ENCODE assay signal across 28 mouse cellular contexts in the genomic region with DNA sequence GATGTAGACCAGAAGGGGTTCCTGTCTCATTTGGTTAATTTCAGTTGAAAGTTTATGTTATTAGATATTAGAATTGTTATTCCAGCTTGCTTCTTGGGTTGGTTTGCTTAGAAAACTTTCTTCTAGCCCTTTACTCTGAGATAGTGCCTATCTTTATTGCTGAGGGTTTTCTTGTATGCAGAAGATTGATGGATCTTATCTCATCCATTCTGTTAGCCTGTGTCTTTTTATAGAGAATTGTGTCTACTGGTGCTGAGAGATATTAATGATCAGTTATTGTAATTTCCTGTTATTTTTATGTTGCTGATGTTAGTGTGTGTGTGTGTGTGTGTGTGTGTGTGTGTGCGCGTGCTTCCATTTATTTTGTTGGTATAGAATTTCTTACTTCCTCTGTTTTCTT. TPM values are rescaled to one million over a fixed set of nuclear protein-coding genes. Genes with fewer than 3 reads are reported as not detected.
DNase-seq lines count a peak whose midpoint lies in the region; ATAC-seq and TF ChIP-seq lines count a peak whose summit lies in the region.
"Had no signal": no experiment of that assay in that cellular context is flagged by ENCODE, and none has a peak within 500 bp of the region (broad histone marks: within the 10 kb centered on the region; RNA-seq: fewer than 3 reads in every experiment).

No protein-coding gene starts in this region.

- H3K4me2 ChIP-seq in heart, embryonic 11.5 days = no peak overlapping the region

- H3K9me3 ChIP-seq in G1E (replicated peaks) (peaks cover 7% of the 10 kb centered on the region), MEL (replicated peaks; ENCODE audit: insufficient read depth, low read length) (no peaks in the 10 kb centered on the region)
- H3K9me3 ChIP-seq in heart, embryonic 11.5 days (replicated peaks; ENCODE audit: control insufficient read depth, low read length) = no peaks in the 10 kb centered on the region

- H3K36me3 ChIP-seq in G1E (replicated peaks) = no peaks in the 10 kb centered on the region
- H3K36me3 ChIP-seq in MEL (ENCODE audit: control insufficient read depth in 1 of 2, insufficient read depth in 2 of 2, low read length in 2 of 2) = no peaks in the 10 kb centered on the region; a peak in 2 of 4 replicates
- H3K36me3 ChIP-seq in kidney, adult 2 months (ENCODE audit: control insufficient read depth, insufficient read depth, low read length) = no peaks in the 10 kb centered on the region
- H3K36me3 ChIP-seq in heart, embryonic 11.5 days (ENCODE audit: control insufficient read depth, insufficient read depth, low read length) = no peaks in the 10 kb centered on the region

- H3K4me1 ChIP-seq in G1E (ENCODE audit: insufficient read depth, low read depth, low read length) = peaks cover 18% of the 10 kb centered on the region
- peaks cover 0 to 7% of the 10 kb centered on the region in 2 experiments; a peak in 2 of 4 replicates for H3K4me1 ChIP-seq in MEL (ENCODE audit: control insufficient read depth in 1 of 2, insufficient read depth in 2 of 2, low read length in 2 of 2)
- no peaks in the 10 kb centered on the region for H3K4me1 ChIP-seq in cerebellum, adult 2 months (ENCODE audit: control insufficient read depth, insufficient read depth, low read length)
- H3K4me1 ChIP-seq in kidney, adult 2 months (ENCODE audit: control insufficient read depth, insufficient read depth, low read length) = no peaks in the 10 kb centered on the region
- H3K4me1 ChIP-seq in heart, embryonic 11.5 days (ENCODE audit: control insufficient read depth, insufficient read depth, low read length) = no peaks in the 10 kb centered on the region

- H3K9ac ChIP-seq in MEL (ENCODE audit: control insufficient read depth, low read depth, low read length, poor library complexity, severe bottlenecking) = no peak overlapping the region
- no peak overlapping the region for H3K9ac ChIP-seq in heart, embryonic 11.5 days (ENCODE audit: low read depth, low read length)

- H3K27me3 ChIP-seq in G1E (ENCODE audit: insufficient read depth, low read length) (no peaks in the 10 kb centered on the region), MEL (ENCODE audit: control insufficient read depth in 1 of 2, insufficient read depth in 2 of 2, low read length in 2 of 2) (no peaks in the 10 kb centered on the region)
- H3K27me3 ChIP-seq in cerebellum, adult 2 months (ENCODE audit: control insufficient read depth, insufficient read depth, low read length) = no peaks in the 10 kb centered on the region
- no peaks in the 10 kb centered on the region for H3K27me3 ChIP-seq in kidney, adult 2 months (replicated peaks; ENCODE audit: control insufficient read depth, insufficient read depth, low read length)
- H3K27me3 ChIP-seq in heart, embryonic 11.5 days (ENCODE audit: control insufficient read depth, insufficient read depth, low read length) = no peaks in the 10 kb centered on the region

- ATAC-seq in G1E (ENCODE audit: extremely low read depth, insufficient number of reproducible peaks, low FRiP score, poor library complexity, severe bottlenecking) = peak; percentile 92
- peak; percentile 54; the same call in 1 of the 2 replicates for ATAC-seq in megakaryocyte progenitor cell, adult 5-6 weeks (replicated peaks; ENCODE audit: poor library complexity)
- peak; percentile 65; the same call in 1 of the 2 replicates for ATAC-seq in megakaryocyte-erythroid progenitor cell, adult 5-6 weeks (replicated peaks; ENCODE audit: low FRiP score, low TSS enrichment, poor library complexity, severe bottlenecking)
- no peak for ATAC-seq in heart, embryonic 11.5 days (replicated peaks; ENCODE audit: insufficient number of reproducible peaks, low FRiP score, low TSS enrichment)
- ATAC-seq: activated CD4-positive, CD25-positive, alpha-beta regulatory T cell, adult 4 months; CD4-positive, CD25-positive, alpha-beta regulatory T cell, adult 4 months; Patski had no signal

- H3K27ac ChIP-seq in MEL (ENCODE audit: control insufficient read depth, low read depth, low read length) = no peak overlapping the region; the same call in 1 of the 2 replicates
- H3K27ac ChIP-seq in cerebellum, adult 2 months (ENCODE audit: insufficient read depth, low read length) = no peak overlapping the region
- no peak overlapping the region for H3K27ac ChIP-seq in kidney, adult 2 months (ENCODE audit: insufficient read depth, low read depth, low read length)
- no peak overlapping the region for H3K27ac ChIP-seq in heart, embryonic 11.5 days (ENCODE audit: low read depth, low read length)

- TF ChIP-seq CTCF in G1E (IDR thresholded peaks at IDR 0.05; ENCODE audit: low read depth, low read length) (no peak), MEL (IDR thresholded peaks at IDR 0.05 in 2 of 3, conservative IDR thresholded peaks at IDR 0.05 in 1 of 3; ENCODE audit: control insufficient read depth in 1 of 3, insufficient read depth in 1 of 3, low read depth in 2 of 3, low read length in 3 of 3, poor library complexity in 1 of 3, severe bottlenecking in 1 of 3) (no peak)
- no peak for TF ChIP-seq CTCF in cerebellum, adult 2 months (IDR thresholded peaks at IDR 0.05; ENCODE audit: borderline replicate concordance, insufficient read depth, low read depth, low read length)
- TF ChIP-seq CTCF in kidney, adult 2 months (conservative IDR thresholded peaks at IDR 0.05; ENCODE audit: insufficient read depth, insufficient read length, low read depth, low read length) = no peak

- H3K4me3 ChIP-seq in G1E (ENCODE audit: low read depth, low read length) (no peak overlapping the region; the same call in 1 of the 2 replicates), MEL (ENCODE audit: control insufficient read depth in 1 of 2, insufficient read depth in 1 of 2, low read depth in 2 of 2, low read length in 2 of 2) (no peak overlapping the region)
- H3K4me3 ChIP-seq in cerebellum, adult 2 months (replicated peaks; ENCODE audit: insufficient read depth, low read depth, low read length) = no peak overlapping the region
- H3K4me3 ChIP-seq in kidney, adult 2 months (ENCODE audit: insufficient read depth, low read depth, low read length) = no peak overlapping the region
- no peak overlapping the region for H3K4me3 ChIP-seq in heart, embryonic 11.5 days (ENCODE audit: low read depth, low read length)

- TF ChIP-seq EP300 in MEL (IDR thresholded peaks at IDR 0.05; ENCODE audit: low read depth in 1 of 2, low read length in 2 of 2) = peak; percentile 81 to 82

- H3K79me2 ChIP-seq in MEL (ENCODE audit: control insufficient read depth, insufficient read depth, low read length, poor library complexity) = no peaks in the 10 kb centered on the region

- DNase-seq in G1E (ENCODE audit: low spot score) (peak; percentile 8), MEL (ENCODE audit: low read depth, low spot score) (no peak)
- DNase-seq in cerebellum, adult 2 months = no peak
- DNase-seq in kidney, adult 2 months = no peak
- no peak for DNase-seq in lung, postnatal 10 days
- DNase-seq: adrenal gland, adult 2 months; adrenal gland, adult 8-10 months; adrenal gland, postnatal 10 days; adrenal gland, postnatal 14 days; adrenal gland, postnatal 25 days; adrenal gland, postnatal 36 days; B cell, adult 2 months; cerebellum, adult 11 months; cerebellum, adult 11-12 months; cerebellum, adult 18-20 months; cerebellum, adult 8-10 months had no signal

- WGBS in cerebellum, adult 2 months = 84% methylated on average over 2 of the region's 2 CpGs
- 92% methylated on average over 2 of the region's 2 CpGs for WGBS in kidney, adult 2 months
- 79% methylated on average over 2 of the region's 2 CpGs for WGBS in heart, embryonic 11.5 days (ENCODE audit: insufficient replicate concordance)

- no peak for TF ChIP-seq POLR2A in MEL (IDR thresholded peaks at IDR 0.05; ENCODE audit: control insufficient read depth in 1 of 2, insufficient read depth in 1 of 2, low read depth in 1 of 2, low read length in 2 of 2, poor library complexity in 1 of 2)
- TF ChIP-seq POLR2A in cerebellum, adult 2 months (IDR thresholded peaks at IDR 0.05; ENCODE audit: borderline replicate concordance, insufficient read depth, low read length) = no peak
- TF ChIP-seq POLR2A in kidney, adult 2 months (IDR thresholded peaks at IDR 0.05; ENCODE audit: low read depth, low read length) = no peak

- TF ChIP-seq RAD21 in MEL (IDR thresholded peaks at IDR 0.05; ENCODE audit: low read depth, low read length) = no peak

TF ChIP-seq in MEL, 35 proteins besides CTCF, POLR2A, EP300 and RAD21 (continues in another document):
- no peak for TF ChIP-seq USF1 (IDR thresholded peaks at IDR 0.05; ENCODE audit: low read depth, low read length)
- TF ChIP-seq MEF2A (IDR thresholded peaks at IDR 0.05; ENCODE audit: extremely low read depth, insufficient replicate concordance, low read depth, low read length, poor library complexity, severe bottlenecking) = peak; percentile 84; the same call in 1 of the 2 replicates
- no peak for TF ChIP-seq BHLHE40 (IDR thresholded peaks at IDR 0.05; ENCODE audit: borderline replicate concordance, low read depth, low read length)
- TF ChIP-seq ZNF384 (IDR thresholded peaks at IDR 0.05; ENCODE audit: low read depth, low read length) = no peak
- peak; percentile 86 for TF ChIP-seq TCF12 (IDR thresholded peaks at IDR 0.05; ENCODE audit: low read depth, low read length)
- TF ChIP-seq KAT2A (conservative IDR thresholded peaks at IDR 0.05; ENCODE audit: low read depth, low read length) = no peak
- no peak for TF ChIP-seq HCFC1 (IDR thresholded peaks at IDR 0.05; ENCODE audit: low read depth, low read length)
- TF ChIP-seq POLR2AphosphoS5 (IDR thresholded peaks at IDR 0.05; ENCODE audit: borderline replicate concordance, low read depth, low read length) = no peak
- peak; percentile 33; the same call in 1 of the 2 replicates for TF ChIP-seq RCOR1 (IDR thresholded peaks at IDR 0.05; ENCODE audit: low read depth, low read length)
- TF ChIP-seq ELF1 (IDR thresholded peaks at IDR 0.05; ENCODE audit: low read depth, low read length) = no peak
- peak; percentile 42; the same call in 1 of the 2 replicates for TF ChIP-seq MYB (IDR thresholded peaks at IDR 0.05; ENCODE audit: low read depth, low read length)
- peak; percentile 58 for TF ChIP-seq GATA1 (IDR thresholded peaks at IDR 0.05; ENCODE audit: low read depth, low read length)

RNA-seq across cellular contexts. Expression of a gene that starts 21.7 kb away (rescaled TPM):
- total RNA-seq in G1E (2014; fragmentation: Nextera tagmentation) = not detected in 2 replicates
- total RNA-seq in G1E (2017) = 0.05 and 0.12 TPM in 2 replicates
- polyA plus RNA-seq in G1E (2012) = not detected in 2 replicates
- not detected in 2 replicates for total RNA-seq in MEL (2012; rRNA removed)
- under 1 TPM in 1 of 2 experiments, not detected in 1; 0.01 TPM for polyA plus RNA-seq in MEL (2012; ENCODE audit: insufficient read depth in 1 of 2, insufficient read length in 2 of 2, low read depth in 1 of 2, low replicate concordance in 2 of 2, missing spikeins in 1 of 2)
- not detected in 2 replicates for total RNA-seq in megakaryocyte progenitor cell, adult 5-6 weeks (2015)
- not detected in 2 replicates for total RNA-seq in megakaryocyte progenitor cell, adult 5-6 weeks (2017)
- not detected in 2 replicates for total RNA-seq in megakaryocyte-erythroid progenitor cell, adult 5-6 weeks (2014; fragmentation: Nextera tagmentation)
- not detected in 2 replicates for total RNA-seq in megakaryocyte-erythroid progenitor cell, adult 5-6 weeks (2017)
- polyA plus RNA-seq in cerebellum, adult 2 months (2012; rRNA removed) = not detected in 2 replicates
- polyA plus RNA-seq in kidney, adult 2 months (2012; rRNA removed) = not detected in 2 replicates
- not detected in 2 replicates for polyA plus RNA-seq in heart, embryonic 11.5 days (2014; fragmentation: Nextera tagmentation; extraction: Ambion mirVana)
- total RNA-seq: adrenal gland, adult 18-20 months; adrenal gland, adult 2 months; adrenal gland, adult 8-10 months; adrenal gland, postnatal 10 days; adrenal gland, postnatal 14 days; adrenal gland, postnatal 25 days; adrenal gland, postnatal 36 days; adrenal gland, postnatal 4 days; CH12.LX; ES-E14 had no signal
- polyA plus RNA-seq: activated CD4-positive, CD25-positive, alpha-beta regulatory T cell, adult 4 months; adrenal gland, adult 2 months; brain, embryonic 14.5 days; C2C12; Patski had no signal
